Mouse (Mus musculus): ENCODE measurements around the gene Ccdc47.
"Not testable (repeated sequence)": the region's sequence is repeated elsewhere in the genome, so short reads cannot be mapped to it uniquely, and the experiment has no call there.

Ccdc47 gene

GRCm38 (mm10) chr11:106215927-106216729 is at the start of gene Ccdc47:
TSS of gene Ccdc47 (minus strand) at chr11:106216344.
- DNase-seq, result peak; percentile 90

GRCm38 (mm10) chr11:106265570-106265969 is 49.4 kb upstream of the Ccdc47 start:
- DNase-seq, result no peak

- no peak for DNase-seq
Observed at GRCm38 (mm10) chr11:106264988-106265387, 48.8 kb upstream of the Ccdc47 start.

- DNase-seq, result no peak
Observed at GRCm38 (mm10) chr11:106263963-106264362, 47.8 kb upstream of the Ccdc47 start.

GRCm38 (mm10) chr11:106260826-106261450 is 44.8 kb upstream of the Ccdc47 start:
- DNase-seq, result no peak

GRCm38 (mm10) chr11:106256775-106257174 is 40.6 kb upstream of the Ccdc47 start:
- DNase-seq, result no peak

- DNase-seq, result peak; percentile 100
Observed at GRCm38 (mm10) chr11:106255685-106256451, 39.7 kb upstream of the Ccdc47 start, which contains the start of the genes Ftsj3 and Psmc5. TSS of gene Ftsj3 (minus strand) at chr11:106256079. TSS of gene Psmc5 (plus strand) at chr11:106256154.

GRCm38 (mm10) chr11:106255174-106255573 is 39.0 kb upstream of the Ccdc47 start:
- DNase-seq, result no peak

GRCm38 (mm10) chr11:106254767-106255166 is 38.6 kb upstream of the Ccdc47 start:
- DNase-seq, result no peak

GRCm38 (mm10) chr11:106249326-106249725 is 33.2 kb upstream of the Ccdc47 start:
- no peak for DNase-seq

- DNase-seq, result peak; percentile 65
Observed at GRCm38 (mm10) chr11:106246834-106247233, 30.7 kb upstream of the Ccdc47 start.

- not testable (repeated sequence) for DNase-seq
Observed at GRCm38 (mm10) chr11:106233978-106234377, 17.8 kb upstream of the Ccdc47 start.

- no peak for DNase-seq
Observed at GRCm38 (mm10) chr11:106220603-106221002, 4.5 kb upstream of the Ccdc47 start.

- DNase-seq, result peak; percentile 90
Observed at GRCm38 (mm10) chr11:106216730-106217490, 766 bp upstream of the Ccdc47 start, which contains the start of gene Ddx42. TSS of gene Ddx42 (plus strand) at chr11:106216926.

GRCm38 (mm10) chr11:106215450-106215859 is 689 bp downstream of the Ccdc47 start:
- DNase-seq, result no peak

- DNase-seq, result no peak
Observed at GRCm38 (mm10) chr11:106214856-106215255, 1.3 kb downstream of the Ccdc47 start.

- DNase-seq, result no peak
Observed at GRCm38 (mm10) chr11:106212771-106213170, 3.4 kb downstream of the Ccdc47 start.

- DNase-seq, result no peak
Observed at GRCm38 (mm10) chr11:106202123-106202465, 14.1 kb downstream of the Ccdc47 start, which contains the start of gene Strada. TSS of gene Strada (minus strand) at chr11:106202168.

- peak; percentile 26 for DNase-seq
Observed at GRCm38 (mm10) chr11:106201337-106202122, 14.6 kb downstream of the Ccdc47 start.

- no peak for DNase-seq
Observed at GRCm38 (mm10) chr11:106200756-106201155, 15.4 kb downstream of the Ccdc47 start.

GRCm38 (mm10) chr11:106199997-106200396 is 16.1 kb downstream of the Ccdc47 start:
- DNase-seq, result not testable (repeated sequence)

GRCm38 (mm10) chr11:106198277-106198676 is 17.9 kb downstream of the Ccdc47 start:
- no peak for DNase-seq
